Mouse (Mus musculus): ENCODE data around the gene Ros1.

DNA sequence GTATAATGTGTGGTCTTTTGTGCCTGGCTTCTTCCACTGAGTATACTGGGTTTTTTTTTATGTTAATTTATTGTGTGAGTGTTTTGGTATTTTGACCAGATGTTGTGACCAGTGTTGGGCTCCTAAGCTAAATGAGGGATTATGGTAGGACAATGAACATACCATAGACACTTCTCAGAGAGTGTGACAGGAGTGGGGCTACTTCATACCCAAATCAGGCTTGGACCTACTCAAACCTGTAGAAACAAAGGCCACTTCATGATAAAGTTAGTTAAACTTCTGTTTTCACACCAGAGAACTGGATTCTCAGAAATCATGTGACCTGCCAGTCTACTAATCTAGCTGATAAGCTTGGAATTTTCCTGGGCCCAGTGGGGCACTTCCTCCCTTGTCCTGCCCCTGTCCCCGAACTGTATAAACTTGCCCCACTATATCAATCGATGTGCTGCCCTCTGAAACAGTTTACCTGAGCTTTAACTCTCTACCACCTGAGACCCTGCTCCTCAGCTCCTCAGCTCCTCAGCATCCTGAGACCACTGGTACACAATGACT lies 20.3 kb upstream of the Ros1 start:
- TF ChIP-seq CTCF (IDR thresholded peaks at IDR 0.05; ENCODE audit: low read depth, low read length), result no peak
- TF ChIP-seq POLR2A (IDR thresholded peaks at IDR 0.05; ENCODE audit: borderline replicate concordance, low read depth, low read length), result no peak

Data from bone marrow macrophage, adult 2 months (primary cell).